8 mouse cellular contexts compared by ENCODE assay signal in genomic region chr11:6200087-6200569, GRCm38 (mm10). TPM values are rescaled to one million over a fixed set of nuclear protein-coding genes. Genes with fewer than 3 reads are reported as not detected.
DNase-seq lines count a peak whose midpoint lies in the region; ATAC-seq lines count a peak whose summit lies in the region.

Gene Nudcd3, minus strand, starts transcription at chr11:6200415.

- ATAC-seq in megakaryocyte progenitor cell, adult 5-6 weeks (replicated peaks; ENCODE audit: poor library complexity) = peak; percentile 92

- DNase-seq in adipocyte (ENCODE audit: low spot score) = peak; percentile 91
- peak; percentile 94 for DNase-seq in embryo, embryonic 10 days (ENCODE audit: low spot score)
- DNase-seq in gastrocnemius, postnatal 10 days = peak; percentile 88
- peak; percentile 95 for DNase-seq in induced T-regulatory cell, adult 2 months (ENCODE audit: low read depth)
- DNase-seq in left cerebral cortex, adult 9 months (ENCODE audit: low spot score in 2 of 2) = peak; percentile 83 to 94
- DNase-seq in right cerebral cortex, postnatal 14 days = peak; percentile 89
- DNase-seq in urinary bladder, postnatal 36 days (ENCODE audit: low spot score in 2 of 2) = peak; percentile 84 to 85

RNA-seq across cellular contexts. Expression of gene Nudcd3, which starts in this region (rescaled TPM):
- total RNA-seq in gastrocnemius, postnatal 10 days (2021) = 10 to 100 TPM; 57.6 to 59.3 TPM
- 15.6 and 22.7 TPM in 2 replicates for total RNA-seq in megakaryocyte progenitor cell, adult 5-6 weeks (2015)
- total RNA-seq in megakaryocyte progenitor cell, adult 5-6 weeks (2017) = 33.4 and 36.9 TPM in 2 replicates

Comparison
In these comparisons a context has a peak if more than half of its experiments do, and no peak if none do; other contexts are left out.
1. Peak in every context shown above with its lines: DNase-seq and ATAC-seq.